Mouse (Mus musculus) frontal cortex, postnatal 25 days (tissue): ENCODE results near the gene Slc9a5.
A peak's percentile ranks its signal among the peaks of the same experiment; 100 is the strongest.

Experiments used
- DNase-seq, 2 experiments: peaks; one replicate each; pipeline ENCODE4 v3.0.0; 2022; ENCODE audit warnings: low spot score in 2 of 2

Gene Slc9a5

GRCm38 (mm10) chr8:105326141-105326672 is 22.4 kb upstream of the Slc9a5 start, which contains the start of the genes Lrrc29 and Tmem208:
TSS of gene Lrrc29 (minus strand) at chr8:105326278.
TSS of gene Tmem208 (plus strand) at chr8:105326354.
- DNase-seq, result peak; percentile 91 to 96

- DNase-seq, result no peak
Observed at GRCm38 (mm10) chr8:105326968-105327367, 21.7 kb upstream of the Slc9a5 start.

DNA sequence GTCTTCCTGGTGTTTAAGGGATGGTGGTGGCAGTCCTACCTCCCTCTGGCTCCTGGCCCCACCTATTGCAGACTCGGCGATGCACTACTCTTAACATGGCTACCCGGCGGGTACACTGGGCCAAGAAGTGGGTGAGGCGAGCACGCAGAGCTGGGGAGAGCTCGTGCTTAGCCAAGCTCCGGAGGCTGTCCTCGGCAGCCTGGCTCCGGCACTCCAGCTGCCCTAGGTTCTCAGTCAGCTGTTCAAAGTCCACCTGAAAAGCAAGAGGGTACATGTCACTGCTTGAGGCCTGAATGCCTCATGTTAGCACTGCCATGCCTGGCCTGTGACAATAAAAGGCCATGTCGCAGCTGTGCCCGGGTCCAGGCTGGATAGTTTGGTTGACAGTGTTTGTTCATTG is 18.3 kb upstream of the Slc9a5 start:
- DNase-seq, result no peak

DNA sequence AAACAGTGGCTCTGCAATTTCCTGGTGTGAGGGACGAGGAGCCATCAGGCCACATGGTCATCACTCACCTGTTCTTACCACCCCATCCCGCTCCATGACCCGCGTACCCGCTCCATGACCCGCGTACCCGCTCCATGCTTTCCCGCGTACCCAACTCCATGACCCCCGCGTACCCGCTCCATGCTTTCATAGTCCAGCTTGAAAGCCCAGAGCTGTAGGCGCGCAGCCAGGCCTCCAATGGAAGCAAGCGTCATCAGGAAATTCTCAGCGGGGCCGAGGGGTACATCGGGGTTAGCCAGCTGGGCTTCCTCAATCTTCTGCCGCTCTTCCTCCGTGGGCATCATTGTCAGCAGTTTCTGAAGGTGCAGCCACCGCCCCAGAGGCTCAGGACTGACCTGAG is 17.2 kb upstream of the Slc9a5 start:
- DNase-seq, result no peak

DNA sequence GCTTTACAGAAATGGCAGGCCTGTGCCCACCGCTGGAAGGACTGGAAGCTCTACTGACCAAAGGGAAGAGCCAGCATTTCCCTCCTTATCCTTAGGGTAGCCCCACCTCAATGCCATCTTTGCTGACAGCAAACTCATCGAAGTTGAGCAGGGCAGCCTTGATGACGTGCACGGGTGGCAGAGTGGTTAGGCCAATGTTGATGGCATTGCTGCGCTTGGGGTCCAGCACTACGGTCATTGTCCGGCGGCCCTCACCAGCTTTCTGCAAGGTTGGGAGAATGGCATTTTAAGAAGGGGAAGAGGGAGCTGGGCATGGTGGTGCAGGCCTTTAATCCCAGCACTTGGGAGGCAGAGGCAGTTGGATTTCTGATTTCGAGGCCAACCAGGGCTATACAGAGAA is 16.7 kb upstream of the Slc9a5 start:
- no peak for DNase-seq

DNA sequence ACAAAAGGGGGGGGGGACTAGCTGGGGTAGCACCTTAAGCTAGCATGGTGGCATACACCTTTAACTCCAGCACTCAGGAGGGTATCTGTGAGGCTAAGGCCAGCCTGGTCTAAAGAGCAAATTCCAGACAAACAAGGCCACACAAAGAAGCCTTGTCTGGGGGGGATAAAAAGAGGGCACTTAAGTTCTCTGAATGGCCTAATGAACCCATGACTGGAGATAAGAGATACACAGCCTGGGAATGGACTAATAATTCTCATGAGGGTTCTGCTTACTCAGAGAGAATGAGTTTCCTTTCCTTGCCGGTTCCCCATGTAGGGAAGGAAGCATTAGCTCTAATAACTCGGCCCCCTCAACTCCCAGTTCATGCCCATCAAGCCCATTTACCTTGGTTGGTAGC is 16.1 kb upstream of the Slc9a5 start:
- DNase-seq, result no peak

DNA sequence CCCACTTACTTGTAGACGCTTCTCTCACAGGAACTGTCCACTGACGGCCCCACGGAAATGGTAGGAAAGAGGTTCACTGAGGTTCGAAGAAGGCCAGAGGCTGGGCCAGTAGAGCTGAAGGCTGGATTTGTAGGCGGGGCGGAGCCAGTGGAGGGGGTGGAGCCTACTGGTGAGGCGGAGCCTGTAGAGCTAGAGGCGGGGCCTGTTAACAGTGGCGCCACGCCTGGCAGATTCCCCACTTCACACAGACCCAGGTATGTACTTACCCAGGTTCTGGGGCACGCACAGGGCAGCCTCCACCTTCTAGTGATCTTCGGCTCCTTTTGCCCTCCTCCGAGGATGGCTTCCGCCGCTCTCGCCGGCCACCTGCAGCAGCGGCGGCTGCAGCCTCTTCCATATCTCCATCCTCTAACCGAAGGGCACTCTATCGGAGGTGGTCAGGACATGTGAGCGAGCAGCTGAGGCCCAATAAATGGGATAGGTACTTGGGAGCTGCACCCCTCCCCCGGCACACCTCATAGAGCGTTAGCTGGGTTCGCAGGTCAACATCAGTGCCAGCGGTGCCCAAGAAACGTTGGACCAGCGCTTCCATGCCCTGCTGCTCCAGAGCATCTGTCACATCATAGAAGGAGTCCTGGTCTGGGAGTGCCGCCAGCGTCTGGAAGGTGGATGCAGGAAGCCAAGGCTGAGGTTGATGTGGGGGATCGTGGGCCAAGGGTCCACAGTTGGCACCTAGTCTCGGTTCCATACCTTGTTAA is 12.1 kb upstream of the Slc9a5 start:
- DNase-seq, result no peak

DNA sequence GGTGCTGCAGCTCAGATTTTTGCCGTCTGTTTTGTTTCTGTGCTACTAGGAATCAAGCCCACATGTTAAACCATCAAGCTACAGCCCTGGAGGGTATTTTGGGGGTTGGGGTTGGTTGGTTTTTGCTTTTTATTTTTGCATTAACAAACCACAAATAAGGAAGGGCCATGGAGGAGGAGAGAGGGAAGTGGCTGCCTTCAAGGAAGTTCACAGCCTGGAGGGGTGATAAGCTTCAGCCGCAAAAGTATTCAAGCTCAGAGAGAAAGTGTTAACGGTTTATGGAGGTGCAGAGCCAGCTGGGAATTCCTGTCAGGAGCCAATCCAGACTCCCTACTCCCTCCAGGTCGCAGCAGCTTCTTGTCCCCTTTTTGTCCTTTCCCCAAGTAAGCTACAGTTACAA is 9.7 kb upstream of the Slc9a5 start:
- no peak for DNase-seq

DNA sequence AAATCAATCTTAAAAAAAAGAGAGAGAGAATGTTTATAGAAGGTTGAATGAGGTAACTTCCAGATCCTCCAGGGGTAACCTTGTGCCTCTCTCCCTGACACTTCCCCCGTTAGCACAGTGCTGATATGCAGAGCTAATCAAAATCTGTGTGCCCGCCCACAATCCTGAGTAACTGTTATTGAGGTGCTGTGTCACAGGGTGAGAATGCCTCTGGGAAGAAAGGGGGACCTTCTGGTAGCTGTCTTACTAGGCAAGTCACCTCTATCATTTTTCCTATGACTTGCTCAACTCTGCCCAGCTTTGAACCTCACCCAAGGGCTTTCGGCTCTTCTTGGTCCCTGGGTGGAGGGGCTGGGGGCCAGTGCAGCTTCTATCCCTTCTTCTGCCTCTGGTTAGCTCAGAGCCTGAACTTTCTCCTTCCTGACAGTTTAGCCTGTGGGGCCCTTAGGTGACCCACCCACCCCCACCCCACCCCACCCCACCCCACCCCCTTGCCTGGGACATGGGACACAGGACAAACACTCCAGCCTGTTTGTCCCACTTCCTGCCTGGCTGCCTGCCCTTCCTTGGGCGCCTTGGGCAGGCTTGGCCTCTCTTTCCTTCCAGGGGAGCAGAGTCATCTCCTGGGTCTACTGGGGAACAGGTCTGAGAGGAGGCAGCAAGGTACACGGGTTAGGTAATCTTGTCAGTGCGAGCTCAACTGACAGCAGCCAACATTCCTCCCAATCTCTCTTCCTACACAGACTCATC is 8.6 kb upstream of the Slc9a5 start:
- DNase-seq, result no peak

GRCm38 (mm10) chr8:105341399-105341798 is 7.2 kb upstream of the Slc9a5 start:
- DNase-seq, result no peak

GRCm38 (mm10) chr8:105342768-105343167 is 5.9 kb upstream of the Slc9a5 start:
- DNase-seq, result no peak

DNA sequence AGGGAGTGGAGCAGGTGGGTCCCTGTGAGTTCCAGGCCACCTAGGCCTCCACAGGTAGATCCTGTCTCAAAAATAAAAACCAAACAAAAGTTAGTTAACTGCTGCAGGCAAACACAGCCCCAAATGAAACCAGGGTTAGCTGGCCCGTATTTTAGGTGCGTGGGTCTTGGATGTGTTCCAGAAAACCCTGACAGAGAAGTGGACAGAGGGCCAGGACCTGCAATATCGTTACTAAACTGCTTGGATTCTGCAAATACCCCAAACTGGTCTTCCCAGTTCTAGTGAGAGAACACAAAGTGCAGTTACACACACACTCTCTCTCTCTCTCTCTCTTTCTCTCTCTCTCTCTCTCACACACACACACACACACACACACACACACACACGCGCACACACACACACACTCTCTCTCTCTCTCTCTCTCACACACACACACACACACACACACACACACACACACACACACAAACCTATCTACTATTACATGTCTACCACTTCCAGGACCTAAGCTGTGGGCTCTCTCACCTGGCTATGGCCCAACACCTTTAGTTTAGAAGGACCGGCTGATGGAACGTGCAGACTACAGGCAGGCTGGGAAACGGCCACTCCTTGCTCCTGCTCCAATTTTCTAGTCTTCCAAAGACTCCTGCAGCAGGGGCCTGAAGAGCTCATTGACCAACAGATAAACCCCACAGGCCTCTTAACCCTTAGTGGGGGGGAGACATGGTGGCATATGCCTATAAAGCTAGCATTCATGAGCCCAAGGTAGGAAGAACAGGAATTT is 4.7 kb upstream of the Slc9a5 start:
- no peak for DNase-seq

DNA sequence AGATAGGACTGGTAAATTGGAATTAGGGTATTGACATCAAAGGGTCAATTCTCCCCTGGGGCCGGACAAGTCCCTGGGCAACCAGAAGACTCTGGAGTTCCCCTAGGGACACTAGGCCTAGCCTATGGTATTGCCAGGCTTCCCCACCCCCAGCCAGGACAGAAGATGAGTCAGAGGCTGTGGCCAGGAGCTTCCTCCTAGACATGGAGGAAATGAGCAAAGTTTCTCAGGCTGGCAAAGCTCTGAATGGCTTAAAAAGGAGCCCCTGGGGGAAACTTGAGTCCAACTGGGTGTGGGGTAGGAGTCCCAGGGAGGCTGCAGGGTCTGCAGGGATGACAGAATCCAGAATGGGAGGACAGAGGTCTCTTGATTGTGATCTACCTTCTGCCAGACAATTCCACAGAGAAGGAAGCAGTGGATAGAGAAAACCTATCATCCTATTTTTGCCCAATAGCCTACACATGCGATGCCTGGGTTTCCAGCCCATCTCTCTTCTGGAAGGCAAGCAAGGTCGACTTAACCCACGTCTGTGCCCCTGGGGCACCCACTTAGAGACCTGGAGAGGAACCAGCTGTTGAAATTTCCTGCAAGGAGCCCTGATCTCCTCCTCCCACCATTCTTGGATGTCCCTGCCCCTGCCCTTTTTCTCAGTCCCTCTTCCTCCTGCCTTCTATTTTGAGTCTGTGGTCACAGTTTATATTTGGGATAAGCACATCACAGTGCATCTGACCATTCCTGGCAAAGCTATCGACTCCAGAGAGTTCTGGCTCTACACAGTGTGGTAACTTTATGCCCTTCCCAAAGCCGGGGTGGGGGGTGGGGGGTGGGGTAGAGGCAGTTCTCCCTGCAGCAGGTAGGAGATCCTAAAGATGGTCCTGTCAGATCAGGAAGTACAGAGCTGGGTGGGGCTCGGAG is 3.3 kb upstream of the Slc9a5 start:
- DNase-seq, result no peak

GRCm38 (mm10) chr8:105346611-105347427 is 1.8 kb upstream of the Slc9a5 start:
- no peak for DNase-seq

DNA sequence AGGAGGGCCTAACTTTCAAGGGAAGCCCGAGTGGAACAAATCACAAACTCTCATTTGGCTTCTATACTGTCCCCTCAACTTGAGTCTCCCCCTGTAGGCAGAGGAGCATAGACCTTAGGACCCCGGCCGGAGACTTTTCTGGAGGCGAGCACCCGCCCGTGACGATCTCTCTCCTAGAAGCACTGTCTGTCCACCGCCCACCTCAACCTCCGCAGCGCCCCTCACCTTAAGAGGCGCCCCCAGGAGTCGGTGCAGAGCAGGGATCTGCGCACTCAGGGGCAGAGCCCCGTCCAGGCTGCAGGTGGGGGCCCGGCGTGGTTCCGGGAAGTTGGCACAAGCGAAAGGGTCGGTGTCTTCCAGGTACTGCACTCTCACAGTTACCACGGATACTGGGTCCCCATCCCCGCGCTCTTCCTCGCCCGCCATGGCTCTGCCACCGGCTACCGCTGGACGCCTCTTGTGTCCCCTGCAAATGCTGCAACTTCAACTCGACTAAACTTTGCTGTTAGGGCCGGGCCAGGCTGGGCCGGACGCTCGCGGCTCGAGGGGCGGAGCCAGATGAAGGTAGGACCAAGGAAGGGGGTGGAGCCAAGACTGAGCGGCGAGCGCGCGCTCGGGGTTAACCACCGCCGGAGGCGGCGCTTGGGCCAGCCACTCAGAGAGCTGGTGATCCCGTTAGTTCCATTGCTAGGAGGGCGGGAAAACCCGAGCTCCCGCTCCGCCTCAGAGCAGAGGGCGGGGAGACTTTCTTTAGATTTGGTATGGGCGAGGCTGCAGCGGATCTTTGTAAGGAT is 1.0 kb upstream of the Slc9a5 start, which contains the start of gene Fhod1:
Gene Fhod1 (minus strand): TSS at position 526 of the 794 bp plus-strand sequence.
- peak; percentile 64 to 75 for DNase-seq

- no peak for DNase-seq
Observed at GRCm38 (mm10) chr8:105349096-105349771, 591 bp downstream of the Slc9a5 start.

GRCm38 (mm10) chr8:105350186-105350585 is 1.5 kb downstream of the Slc9a5 start:
- DNase-seq, result no peak

DNA sequence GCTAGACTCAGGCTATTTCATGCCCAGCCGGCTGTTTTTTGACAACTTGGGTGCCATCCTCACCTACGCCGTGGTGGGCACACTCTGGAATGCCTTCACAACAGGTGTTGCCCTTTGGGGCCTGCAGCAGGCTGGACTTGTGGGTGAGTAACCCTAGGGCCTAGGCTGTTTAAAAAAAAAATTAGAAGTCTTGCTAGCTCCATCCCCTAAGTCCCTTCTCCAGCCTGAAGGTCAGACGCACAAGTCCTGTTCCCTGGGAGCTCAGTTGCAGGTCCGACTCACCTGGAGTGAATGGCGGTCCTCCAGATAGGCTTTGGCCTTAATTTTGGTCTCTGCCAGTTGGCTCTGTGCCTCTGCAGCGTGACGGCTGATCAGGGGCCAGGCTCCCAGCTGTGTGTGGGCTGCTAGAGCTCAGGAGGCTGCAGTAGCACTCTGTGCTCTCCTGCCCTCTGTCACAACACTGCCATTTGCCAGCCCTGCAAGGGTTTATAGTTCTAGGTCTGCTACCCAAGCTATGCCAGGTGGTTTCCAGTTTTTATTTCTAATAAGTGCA is 5.0 kb downstream of the Slc9a5 start:
- DNase-seq, result no peak
